Mouse (Mus musculus): ENCODE data around the gene Bcor. TPM values are rescaled to one million over a fixed set of nuclear protein-coding genes. Genes with fewer than 3 reads are reported as not detected.

Bcor gene
- polyA plus RNA-seq, 1 experiment from 2014 or later, result 11.7 TPM

DNA sequence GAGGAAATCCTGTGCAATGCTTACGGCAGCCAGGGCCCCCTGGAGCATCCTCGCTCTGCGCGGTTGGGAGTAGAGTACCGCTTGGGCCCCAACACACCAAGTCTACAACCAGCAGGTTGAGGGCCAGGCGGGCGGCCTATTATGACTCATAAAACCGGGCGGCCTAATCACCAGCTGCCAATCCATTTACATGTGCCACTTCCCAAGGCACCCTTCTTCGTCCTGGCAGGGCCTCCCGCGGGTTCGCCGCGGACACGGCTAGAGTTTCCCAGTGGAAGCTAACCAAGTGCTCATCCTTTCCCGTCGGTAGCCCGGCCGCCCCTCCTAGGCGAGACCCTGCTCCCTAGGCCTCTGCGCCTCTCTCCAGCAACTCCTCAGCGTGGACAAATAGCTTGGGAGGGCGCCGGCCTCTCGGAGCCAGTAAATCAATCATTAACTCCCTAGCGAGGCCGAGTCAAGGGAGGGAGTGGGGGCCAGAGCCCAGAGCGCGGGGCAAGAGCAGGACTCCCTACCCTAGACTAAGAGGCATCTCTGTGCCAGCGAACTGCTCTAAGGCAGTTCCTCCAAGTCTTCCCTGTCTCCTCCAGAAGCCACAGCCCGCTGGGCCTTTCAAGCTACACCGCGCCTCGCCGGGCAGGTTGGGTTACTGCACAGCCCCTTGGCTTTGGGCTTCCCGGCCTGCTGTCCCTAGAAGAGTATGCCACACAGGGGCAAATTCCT is 69.8 kb downstream of the Bcor start:
- Histone ChIP-seq H3K4me2 (peak overlapping the region; percentile 87), H3K27me3 (peaks cover 66% of the 10 kb centered on the region), H3K4me1 (replicated peaks) (peaks cover 35% of the 10 kb centered on the region), H3K4me3 (peak overlapping the region; percentile 59), H3K9me3 (replicated peaks) (no peaks in the 10 kb centered on the region), H3K9ac (peak overlapping the region; percentile 70), H3K27ac (peak overlapping the region; percentile 98), H3K36me3 (no peaks in the 10 kb centered on the region)
- no peak for ATAC-seq (replicated peaks; ENCODE audit: insufficient number of reproducible peaks, insufficient read depth, low FRiP score, low read depth)
- WGBS, result 11% methylated on average over 36 of the region's 37 CpGs

DNA sequence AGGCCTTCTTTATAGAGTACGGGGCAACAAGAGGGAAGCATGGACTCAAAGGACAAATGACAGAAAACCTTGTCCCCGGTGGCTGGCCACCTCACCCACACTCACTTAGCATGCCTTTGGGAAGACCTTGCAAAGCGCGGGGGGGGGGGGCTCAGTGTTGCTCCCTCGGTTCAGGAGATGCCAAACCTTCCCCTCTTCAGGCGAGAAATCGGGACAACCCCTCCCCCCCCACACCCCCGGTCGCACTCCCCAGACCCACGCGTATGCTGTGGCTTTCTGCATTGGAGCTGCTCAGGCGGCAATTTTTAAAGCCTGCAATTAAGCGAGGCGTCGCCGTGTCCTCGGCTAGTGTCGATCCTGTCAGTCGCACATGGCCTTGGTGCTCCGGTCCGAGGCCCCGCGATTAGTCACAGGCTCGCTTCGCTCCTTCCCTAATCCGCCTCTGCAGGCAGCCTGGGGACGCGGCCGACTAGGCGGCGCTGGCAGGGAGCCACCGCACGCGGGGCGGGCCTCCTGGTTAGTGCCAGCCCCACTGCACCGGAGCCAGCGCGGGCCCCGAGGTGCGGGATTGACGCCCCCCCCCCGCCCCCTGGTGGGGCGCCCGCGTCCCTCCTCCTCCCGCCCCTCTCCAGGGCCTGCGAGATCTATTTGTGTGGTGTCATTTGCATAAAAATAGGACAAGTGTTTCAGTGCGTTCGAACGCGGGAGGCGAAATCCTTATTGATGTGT is 70.6 kb downstream of the Bcor start:
- ATAC-seq (replicated peaks; ENCODE audit: insufficient number of reproducible peaks, insufficient read depth, low FRiP score, low read depth), result 0 out of 2 replicates have a peak, but pooled peaks have one; percentile 8
- 3% methylated on average over 51 of the region's 52 CpGs for WGBS
- H3K36me3 ChIP-seq, result no peaks in the 10 kb centered on the region
- peak overlapping the region; percentile 59 for H3K4me3 ChIP-seq
- peak overlapping the region; percentile 87 for H3K4me2 ChIP-seq
- H3K9me3 ChIP-seq (replicated peaks), result no peaks in the 10 kb centered on the region
- H3K4me1 ChIP-seq (replicated peaks), result peaks cover 35% of the 10 kb centered on the region
- H3K9ac ChIP-seq, result peak overlapping the region; percentile 67; the same call in 1 of the 2 replicates
- peak overlapping the region; percentile 98 for H3K27ac ChIP-seq
- H3K27me3 ChIP-seq, result peaks cover 74% of the 10 kb centered on the region

DNA sequence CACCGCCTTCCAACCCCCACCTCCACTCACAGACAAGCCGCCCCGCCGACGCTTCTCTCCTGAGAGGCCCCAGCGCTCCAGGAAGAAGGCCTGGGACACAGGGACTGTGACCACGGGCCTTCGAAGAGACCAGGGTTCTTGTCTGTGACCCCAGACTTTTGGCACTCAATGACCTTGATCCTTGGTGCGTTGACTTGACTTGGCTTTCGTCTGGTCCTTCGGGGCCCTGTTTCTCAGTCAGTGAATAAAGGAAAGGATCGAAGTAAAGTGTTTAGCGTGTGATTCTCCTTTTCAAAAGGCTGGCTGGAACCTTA is 71.2 kb downstream of the Bcor start:
- Histone ChIP-seq H3K9me3 (replicated peaks) (no peaks in the 10 kb centered on the region), H3K9ac (0 out of 2 replicates have a peak overlapping the region, but pooled peaks have one; percentile 67), H3K4me2 (peak overlapping the region; percentile 87), H3K4me1 (replicated peaks) (peaks cover 35% of the 10 kb centered on the region), H3K27ac (peak overlapping the region; percentile 98), H3K4me3 (peak overlapping the region; percentile 59), H3K27me3 (peaks cover 79% of the 10 kb centered on the region), H3K36me3 (no peaks in the 10 kb centered on the region)
- 8% methylated on average over 13 of the region's 13 CpGs for WGBS
- no peak for ATAC-seq (replicated peaks; ENCODE audit: insufficient number of reproducible peaks, insufficient read depth, low FRiP score, low read depth)

DNA sequence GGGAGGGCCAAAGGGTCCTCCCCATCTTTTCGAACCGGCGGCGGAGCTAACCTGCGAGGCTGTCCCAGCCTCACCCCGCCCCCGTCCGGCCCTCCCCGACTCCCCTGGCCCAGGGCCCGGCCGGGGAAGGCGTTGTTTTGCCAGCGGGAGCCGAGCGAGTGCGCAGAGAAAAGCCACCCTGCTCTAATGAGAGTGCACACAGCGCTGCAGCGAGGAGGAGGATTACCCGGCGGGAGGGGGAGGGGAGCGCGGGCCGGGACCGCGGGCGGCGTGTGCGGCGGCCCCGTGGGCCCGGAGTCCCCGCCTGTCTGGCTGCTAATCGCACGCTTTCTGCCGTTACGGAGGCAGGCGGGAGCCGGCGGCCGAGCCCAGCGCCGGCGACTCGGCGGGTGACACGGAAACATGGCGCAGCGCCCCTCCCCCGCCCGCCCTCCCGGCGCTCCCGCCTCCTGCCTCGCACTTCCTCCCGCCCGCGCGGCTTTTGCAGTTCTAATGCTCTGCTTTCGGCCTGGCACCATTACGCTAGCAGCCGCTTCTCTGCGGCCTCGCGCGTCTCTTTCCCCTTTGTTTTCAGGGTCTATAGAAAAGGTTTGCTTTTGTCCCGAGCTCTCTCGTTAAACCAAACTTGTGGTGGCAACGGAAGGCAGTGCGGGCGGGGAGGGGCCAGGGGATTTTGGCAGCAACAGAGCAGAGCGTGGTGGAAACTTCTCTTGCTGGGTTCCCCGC is 71.7 kb downstream of the Bcor start:
- ATAC-seq (replicated peaks; ENCODE audit: insufficient number of reproducible peaks, insufficient read depth, low FRiP score, low read depth), result peak; percentile 78
- H3K4me1 ChIP-seq (replicated peaks), result peaks cover 35% of the 10 kb centered on the region
- H3K9me3 ChIP-seq (replicated peaks), result no peaks in the 10 kb centered on the region
- peak overlapping the region; percentile 59 for H3K4me3 ChIP-seq
- no peaks in the 10 kb centered on the region for H3K36me3 ChIP-seq
- H3K27me3 ChIP-seq, result peaks cover 82% of the 10 kb centered on the region
- H3K4me2 ChIP-seq, result peak overlapping the region; percentile 87
- 1% methylated on average over 45 of the region's 72 CpGs for WGBS
- H3K27ac ChIP-seq, result peak overlapping the region; percentile 98
- peak overlapping the region; percentile 67 for H3K9ac ChIP-seq

DNA sequence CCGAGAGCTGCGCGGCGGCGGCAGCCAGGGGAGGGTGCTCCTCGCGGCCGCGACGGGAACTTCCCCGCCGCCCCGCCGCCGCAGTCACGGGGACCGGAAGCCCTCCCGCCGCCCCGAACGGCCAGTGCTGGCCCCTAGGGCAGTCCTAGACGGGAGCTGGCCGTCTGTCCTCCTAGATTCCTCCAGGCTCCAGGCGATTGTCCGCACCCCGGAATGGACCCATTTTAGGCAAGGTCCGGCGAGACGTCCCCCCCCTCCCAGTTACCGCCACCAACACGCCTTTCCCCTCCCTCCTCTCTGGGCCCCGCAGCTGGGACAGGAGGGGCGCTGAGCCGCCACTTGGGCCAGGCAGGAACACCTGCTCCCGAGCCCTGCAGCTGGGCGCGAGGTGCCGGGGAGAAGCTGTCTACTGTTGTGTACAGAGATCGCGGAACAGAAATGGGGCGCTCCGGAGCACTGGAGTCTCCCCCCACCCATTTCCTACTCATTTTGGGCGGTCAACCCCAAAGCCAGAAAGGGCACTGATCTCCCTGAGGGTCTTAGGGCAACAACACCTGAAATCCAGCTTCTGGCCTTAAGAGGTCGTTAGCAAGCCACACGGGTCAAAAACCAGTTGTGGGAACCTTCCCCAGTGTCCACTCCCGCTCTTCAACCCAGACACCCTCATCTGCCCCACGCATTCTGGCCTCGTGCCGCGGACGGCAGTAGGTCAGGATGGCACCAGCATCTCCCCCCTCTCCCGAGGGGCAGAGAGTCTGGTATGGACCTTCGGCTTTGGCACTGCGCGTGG is 72.4 kb downstream of the Bcor start:
- peak overlapping the region; percentile 87 for H3K4me2 ChIP-seq
- H3K27ac ChIP-seq, result peak overlapping the region; percentile 98
- H3K9me3 ChIP-seq (replicated peaks), result no peaks in the 10 kb centered on the region
- peaks cover 85% of the 10 kb centered on the region for H3K27me3 ChIP-seq
- H3K36me3 ChIP-seq, result no peaks in the 10 kb centered on the region
- H3K4me1 ChIP-seq (replicated peaks), result peaks cover 39% of the 10 kb centered on the region
- H3K9ac ChIP-seq, result peak overlapping the region; percentile 67
- ATAC-seq (replicated peaks; ENCODE audit: insufficient number of reproducible peaks, insufficient read depth, low FRiP score, low read depth), result 0 out of 2 replicates have a peak, but pooled peaks have one; percentile 1
- 2% methylated on average over 55 of the region's 55 CpGs for WGBS
- H3K4me3 ChIP-seq, result peak overlapping the region; percentile 59

- Histone ChIP-seq H3K4me1 (replicated peaks) (peaks cover 40% of the 10 kb centered on the region), H3K27me3 (peaks cover 88% of the 10 kb centered on the region)
- no peak for ATAC-seq (replicated peaks; ENCODE audit: insufficient number of reproducible peaks, insufficient read depth, low FRiP score, low read depth)
These were observed 73.3 kb downstream of the Bcor start for GRCm38 (mm10) chrX:12086674-12087510.

GRCm38 (mm10) chrX:12085949-12086348 is 74.2 kb downstream of the Bcor start:
- ATAC-seq (replicated peaks; ENCODE audit: insufficient number of reproducible peaks, insufficient read depth, low FRiP score, low read depth), result no peak
- no peak overlapping the region for H3K27ac ChIP-seq
- peak overlapping the region; percentile 87; the same call in 1 of the 2 replicates for H3K4me2 ChIP-seq
- H3K9ac ChIP-seq, result no peak overlapping the region
- H3K27me3 ChIP-seq, result peaks cover 89% of the 10 kb centered on the region
- peaks cover 48% of the 10 kb centered on the region for H3K4me1 ChIP-seq (replicated peaks)
- WGBS, result 22% methylated on average over 10 of the region's 10 CpGs
- H3K36me3 ChIP-seq, result no peaks in the 10 kb centered on the region
- no peaks in the 10 kb centered on the region for H3K9me3 ChIP-seq (replicated peaks)
- no peak overlapping the region for H3K4me3 ChIP-seq

More at GRCm38 (mm10) chrX:12086674-12087510, 73.3 kb downstream of the Bcor start:
- Histone ChIP-seq H3K27ac (peak overlapping the region; percentile 98), H3K9ac (peak overlapping the region; percentile 67), H3K4me3 (peak overlapping the region; percentile 59), H3K4me2 (peak overlapping the region; percentile 87), H3K36me3 (no peaks in the 10 kb centered on the region), H3K9me3 (replicated peaks) (no peaks in the 10 kb centered on the region)
- 2% methylated on average over 60 of the region's 70 CpGs for WGBS

GRCm38 (mm10) chrX:12085290-12085689 is 74.9 kb downstream of the Bcor start:
- no peaks in the 10 kb centered on the region for H3K36me3 ChIP-seq

GRCm38 (mm10) chrX:12084698-12085097 is 75.5 kb downstream of the Bcor start:
- no peaks in the 10 kb centered on the region for H3K9me3 ChIP-seq (replicated peaks)
- no peak overlapping the region for H3K27ac ChIP-seq
- ATAC-seq (replicated peaks; ENCODE audit: insufficient number of reproducible peaks, insufficient read depth, low FRiP score, low read depth), result no peak
- no peak overlapping the region for H3K9ac ChIP-seq
- H3K4me2 ChIP-seq, result no peak overlapping the region
- peaks cover 87% of the 10 kb centered on the region for H3K27me3 ChIP-seq
- H3K36me3 ChIP-seq, result no peaks in the 10 kb centered on the region
- 64% methylated on average over 4 of the region's 4 CpGs for WGBS
- H3K4me1 ChIP-seq (replicated peaks), result peaks cover 35% of the 10 kb centered on the region
- no peak overlapping the region for H3K4me3 ChIP-seq

More at GRCm38 (mm10) chrX:12085290-12085689, 74.9 kb downstream of the Bcor start:
- Histone ChIP-seq H3K9me3 (replicated peaks) (no peaks in the 10 kb centered on the region), H3K27ac (no peak overlapping the region), H3K9ac (no peak overlapping the region), H3K4me3 (no peak overlapping the region), H3K4me2 (no peak overlapping the region), H3K4me1 (replicated peaks) (peaks cover 41% of the 10 kb centered on the region), H3K27me3 (peaks cover 87% of the 10 kb centered on the region)
- 34% methylated on average over 18 of the region's 18 CpGs for WGBS
- no peak for ATAC-seq (replicated peaks; ENCODE audit: insufficient number of reproducible peaks, insufficient read depth, low FRiP score, low read depth)

- H3K27ac ChIP-seq, result no peak overlapping the region
- no peaks in the 10 kb centered on the region for H3K9me3 ChIP-seq (replicated peaks)
- 53% methylated on average over 10 of the region's 10 CpGs for WGBS
- no peak for ATAC-seq (replicated peaks; ENCODE audit: insufficient number of reproducible peaks, insufficient read depth, low FRiP score, low read depth)
- peaks cover 26% of the 10 kb centered on the region for H3K4me1 ChIP-seq (replicated peaks)
- H3K4me3 ChIP-seq, result no peak overlapping the region
- peaks cover 86% of the 10 kb centered on the region for H3K27me3 ChIP-seq
- H3K9ac ChIP-seq, result no peak overlapping the region
- no peaks in the 10 kb centered on the region for H3K36me3 ChIP-seq
- no peak overlapping the region for H3K4me2 ChIP-seq
These were observed 76.5 kb downstream of the Bcor start for GRCm38 (mm10) chrX:12083631-12084030.

Measured in heart, embryonic 15.5 days (tissue).